Mouse (Mus musculus) embryonic facial prominence, embryonic 10.5 days (tissue): ENCODE measurements around the gene Yju2. TPM values are rescaled to one million over a fixed set of nuclear protein-coding genes. Genes with fewer than 3 reads are reported as not detected.
A peak's percentile ranks its signal among the peaks of the same experiment; 100 is the strongest.

Experiments used
- DNase-seq: peaks from one replicate; pipeline ENCODE4 v3.0.0-alpha.2; 2017; ENCODE audit warnings: low spot score
- H3K27ac ChIP-seq: fragments of 300-500 bp; sonication (generic); replicated peaks from 2 replicates; pipeline ENCODE4 v1.5.1; 2016; ENCODE audit warnings: mild to moderate bottlenecking
- H3K27me3 ChIP-seq: fragments of 300-500 bp; sonication (generic); replicated peaks from 2 replicates; pipeline ENCODE4 v1.6.1; 2016; ENCODE audit warnings: low read depth, mild to moderate bottlenecking; ENCODE audit not compliant: poor library complexity, severe bottlenecking
- H3K36me3 ChIP-seq: fragments of 300-500 bp; sonication (generic); replicated peaks from 2 replicates; pipeline ENCODE4 v1.6.1; 2016; ENCODE audit warnings: mild to moderate bottlenecking, moderate library complexity
- H3K4me1 ChIP-seq: fragments of 300-500 bp; sonication (generic); 2 replicates; pipeline ENCODE4 v1.6.1; 2016
- H3K4me3 ChIP-seq: fragments of 300-500 bp; sonication (generic); 2 replicates; pipeline ENCODE4 v1.5.1; 2016; ENCODE audit warnings: mild to moderate bottlenecking, moderate library complexity
- H3K9me3 ChIP-seq: fragments of 300-500 bp; sonication (generic); 2 replicates; pipeline ENCODE4 v1.6.1; 2016; ENCODE audit warnings: mild to moderate bottlenecking
- WGBS: fragments of 180-500 bp; shearing (Covaris S2); methylation state at CpG from one replicate; pipeline ENCODE4 v1.1.7; 2016; 5-methylcytosine and 5-hydroxymethylcytosine counted together
- polyA plus RNA-seq: library from polyadenylated mRNA; unstranded; fragments of >200 nt; fragmentation: Nextera tagmentation; extraction: Ambion mirVana; gene quantifications from 2 replicates; pipeline ENCODE4 v1.2.1, GENCODE M21; 2016

The Yju2 gene
- polyA plus RNA-seq, 1 experiment from 2014 or later: 28.7 TPM

DNA sequence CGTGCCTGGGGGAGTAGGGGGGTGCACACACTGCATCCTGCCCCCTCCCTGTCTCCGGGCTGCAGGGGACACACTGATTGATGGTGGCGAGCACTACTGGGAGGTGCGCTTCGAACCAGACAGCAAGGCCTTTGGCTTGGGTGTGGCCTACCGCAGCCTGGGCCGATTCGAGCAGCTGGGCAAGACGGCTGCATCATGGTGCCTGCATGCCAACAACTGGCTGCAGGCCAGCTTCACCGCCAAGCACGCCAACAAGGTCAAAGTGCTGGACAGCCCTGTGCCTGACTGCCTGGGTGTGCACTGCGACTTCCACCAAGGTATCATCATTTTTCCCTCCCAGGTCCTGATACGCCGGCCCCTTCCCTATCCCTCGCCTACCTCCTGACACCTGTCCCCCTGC lies 37.1 kb downstream of the Yju2 start:
- 92% methylated on average over 15 of the region's 15 CpGs for WGBS
- peaks cover 17% of the 10 kb centered on the region for H3K27me3 ChIP-seq
- no peak overlapping the region for H3K27ac ChIP-seq
- H3K4me3 ChIP-seq: no peak overlapping the region
- peaks cover 62% of the 10 kb centered on the region for H3K36me3 ChIP-seq
- no peaks in the 10 kb centered on the region for H3K9me3 ChIP-seq
- H3K4me1 ChIP-seq: peaks cover 11% of the 10 kb centered on the region
- no peak for DNase-seq

DNA sequence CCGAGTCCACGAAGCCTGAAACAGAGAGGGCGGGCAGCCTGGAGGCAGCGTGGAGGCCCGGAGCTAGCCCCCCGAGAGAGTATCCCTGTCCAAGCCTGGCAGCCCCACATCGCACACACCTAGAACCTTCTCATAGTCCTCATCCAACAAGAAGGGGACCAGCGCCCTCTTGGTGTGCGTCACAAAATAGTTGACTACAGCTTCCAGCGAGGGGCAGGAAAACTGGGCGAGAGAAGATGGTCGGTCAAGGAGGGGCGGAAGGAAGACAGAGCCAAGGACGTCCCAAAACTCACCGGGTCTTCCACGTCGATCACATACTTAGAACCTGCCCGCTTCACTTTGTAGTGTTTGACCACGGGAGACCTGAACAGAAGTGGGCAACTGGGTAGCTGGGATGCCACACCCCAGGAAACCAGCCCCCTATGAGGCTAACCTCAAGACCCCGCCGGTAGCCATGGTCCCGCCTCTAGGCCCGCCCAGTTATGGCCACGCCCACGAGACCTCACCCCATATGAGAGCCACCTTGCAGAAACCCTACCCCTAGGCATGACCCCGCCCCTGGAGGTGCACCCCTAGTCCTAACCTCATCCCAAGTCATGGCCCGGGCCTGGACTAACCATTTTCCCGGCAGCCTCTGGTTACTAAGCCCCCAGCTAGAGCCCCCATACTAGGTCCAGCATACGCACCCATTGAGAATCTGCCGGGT lies 41.0 kb downstream of the Yju2 start:
- peaks cover 11% of the 10 kb centered on the region for H3K4me1 ChIP-seq
- no peak overlapping the region for H3K27ac ChIP-seq
- DNase-seq: peak; percentile 58
- no peaks in the 10 kb centered on the region for H3K9me3 ChIP-seq
- peaks cover 27% of the 10 kb centered on the region for H3K36me3 ChIP-seq
- H3K4me3 ChIP-seq: peak overlapping the region; percentile 50
- peaks cover 31% of the 10 kb centered on the region for H3K27me3 ChIP-seq
- WGBS: 5% methylated on average over 30 of the region's 30 CpGs

DNA sequence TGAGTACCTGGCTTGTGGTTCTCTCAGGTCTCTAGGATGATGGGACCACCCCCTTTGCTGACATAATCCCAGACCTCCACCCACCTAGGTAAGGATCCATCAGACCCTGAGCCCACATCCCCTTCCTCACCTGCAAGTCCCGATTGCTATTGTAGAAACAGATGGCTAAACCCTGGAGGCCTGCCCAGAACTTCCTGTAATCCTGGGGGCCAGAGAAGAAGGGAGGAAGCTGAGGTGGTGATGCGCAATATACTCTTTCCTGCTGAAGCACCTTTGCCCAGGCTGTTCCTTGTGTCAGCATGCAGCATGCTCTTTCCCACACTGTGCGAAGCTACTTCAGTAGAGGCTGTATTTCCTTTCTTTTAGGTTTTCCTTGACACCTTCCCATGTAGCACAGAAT lies 44.1 kb downstream of the Yju2 start:
- H3K27ac ChIP-seq: no peak overlapping the region
- 86% methylated on average over 3 of the region's 3 CpGs for WGBS
- peaks cover 28% of the 10 kb centered on the region for H3K4me1 ChIP-seq
- H3K36me3 ChIP-seq: no peaks in the 10 kb centered on the region; the same call in 1 of the 2 replicates
- H3K27me3 ChIP-seq: peaks cover 37% of the 10 kb centered on the region
- H3K9me3 ChIP-seq: no peaks in the 10 kb centered on the region
- no peak for DNase-seq
- H3K4me3 ChIP-seq: no peak overlapping the region

DNA sequence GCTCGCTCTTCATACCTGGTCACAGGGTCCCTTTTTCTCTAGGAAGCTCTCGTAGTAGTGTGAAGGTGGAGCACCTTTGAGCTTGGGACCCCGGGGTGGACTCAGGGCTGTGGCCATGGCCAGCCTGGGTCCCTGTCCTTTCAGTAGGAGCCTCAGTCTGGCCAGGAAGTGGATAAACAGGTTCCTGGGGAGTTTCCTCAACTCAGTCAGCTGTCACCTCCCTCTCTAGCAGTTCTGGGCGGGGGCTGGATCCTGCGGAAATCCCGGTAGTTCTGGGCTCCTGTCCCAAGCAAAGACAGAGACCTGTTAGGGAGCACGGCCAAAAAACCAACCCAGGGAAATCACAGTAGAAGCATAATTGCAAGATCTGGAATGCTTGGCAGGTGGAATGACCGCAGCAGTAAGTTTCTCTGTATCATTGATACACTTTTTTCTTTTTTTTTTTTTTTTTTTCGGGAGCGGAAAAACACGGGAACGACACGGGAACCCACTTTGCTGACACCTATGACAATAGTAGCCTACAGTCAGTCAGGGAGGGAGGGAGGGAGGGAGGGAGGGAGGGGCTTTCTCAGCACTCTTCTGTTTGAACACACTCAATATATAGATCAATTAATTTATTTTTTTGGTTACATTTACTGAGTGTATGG lies 46.6 kb downstream of the Yju2 start, which contains the start of the genes Stap2 and Mpnd:
Gene Stap2, minus strand, starts transcription at position 170 of the 647 bp plus-strand sequence.
Gene Mpnd, plus strand, starts transcription at position 297 of the 647 bp plus-strand sequence.
- Histone ChIP-seq H3K9me3 (no peaks in the 10 kb centered on the region), H3K36me3 (no peaks in the 10 kb centered on the region), H3K27me3 (peaks cover 24% of the 10 kb centered on the region), H3K27ac (no peak within 1 kb of the TSS), H3K4me1 (peaks cover 33% of the 10 kb centered on the region), H3K4me3 (0 out of 2 replicates have a peak within 1 kb of the TSS, but pooled peaks have one; percentile 0)
- 46% methylated on average over 13 of the region's 13 CpGs for WGBS
- peak; percentile 65 for DNase-seq

DNA sequence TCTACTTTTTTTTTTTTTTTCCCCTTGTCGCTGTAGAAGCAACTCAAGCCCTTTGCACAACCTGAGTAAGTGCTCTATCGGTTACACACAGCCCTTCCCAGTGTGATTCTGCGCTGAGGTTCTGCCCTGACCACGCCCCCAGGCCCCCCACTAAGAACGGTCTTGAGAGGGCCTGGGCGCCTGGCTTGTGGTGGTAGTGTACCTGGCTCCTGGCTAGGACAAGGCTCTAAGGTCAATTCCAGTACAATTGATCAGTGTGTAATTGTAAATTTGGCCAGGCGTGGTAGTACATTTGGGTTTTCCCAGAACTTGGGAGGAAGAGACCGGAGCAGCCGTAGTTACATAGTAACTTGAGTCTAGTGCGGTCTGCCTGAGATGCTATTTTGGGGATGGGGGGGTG lies 48.1 kb downstream of the Yju2 start:
- peak overlapping the region; percentile 92 for H3K27ac ChIP-seq
- H3K9me3 ChIP-seq: no peaks in the 10 kb centered on the region
- WGBS: 48% methylated on average over 10 of the region's 10 CpGs

DNA sequence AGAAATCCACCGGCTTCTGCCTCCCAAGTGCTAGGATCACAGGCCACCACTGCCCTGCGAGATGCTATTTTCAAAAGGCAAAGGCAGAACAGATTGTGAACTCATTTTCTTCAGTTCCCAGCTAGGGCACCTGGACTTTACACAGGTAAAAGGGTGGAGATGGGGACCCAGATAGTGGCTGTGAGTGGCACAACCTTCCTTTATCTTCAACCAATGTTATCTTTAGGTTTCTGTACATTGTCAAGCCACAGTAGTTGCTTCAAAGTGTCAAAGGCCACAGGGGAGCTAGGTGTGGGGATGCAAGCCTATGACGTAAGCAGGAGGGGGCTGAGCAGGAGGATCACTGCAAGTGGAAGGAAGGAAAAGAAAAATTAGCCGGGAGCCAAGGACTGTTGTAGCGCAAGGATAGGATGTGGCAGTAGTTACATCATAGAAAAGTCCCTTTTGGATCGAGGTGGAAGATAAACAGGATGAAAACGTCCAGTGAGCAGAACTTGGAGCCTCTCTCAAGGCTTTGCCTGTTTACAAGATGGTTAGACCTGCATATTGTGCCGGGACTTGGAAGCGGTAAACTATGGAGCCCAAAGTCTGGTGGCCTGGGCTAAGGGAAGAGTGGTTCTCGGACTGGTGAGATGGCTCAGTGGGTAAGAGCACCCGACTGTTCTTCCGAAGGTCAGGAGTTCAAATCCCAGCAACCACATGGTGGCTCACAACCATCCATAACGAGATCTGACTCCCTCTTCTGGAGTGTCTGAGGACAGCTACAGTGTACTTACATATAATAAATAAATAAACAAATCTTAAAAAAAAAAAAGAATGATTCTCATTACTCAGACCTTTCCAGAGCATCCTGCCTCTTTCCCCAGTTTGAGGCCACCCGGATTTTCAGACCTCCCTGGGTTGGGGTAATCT lies 48.8 kb downstream of the Yju2 start:
- no peaks in the 10 kb centered on the region for H3K9me3 ChIP-seq
- H3K4me1 ChIP-seq: peaks cover 42% of the 10 kb centered on the region
- H3K36me3 ChIP-seq: peaks cover 20% of the 10 kb centered on the region
- 0 out of 2 replicates have a peak, but pooled peaks cover 11% of the 10 kb centered on the region for H3K27me3 ChIP-seq
- DNase-seq: peak; percentile 46
- peak overlapping the region; percentile 92 for H3K27ac ChIP-seq
- WGBS: 28% methylated on average over 14 of the region's 14 CpGs
- peak overlapping the region; percentile 81 for H3K4me3 ChIP-seq

More for the DNA sequence above, 48.1 kb downstream of the Yju2 start:
- DNase-seq: no peak
- Histone ChIP-seq H3K4me3 (peak overlapping the region; percentile 81; the same call in 1 of the 2 replicates), H3K36me3 (peaks cover 13% of the 10 kb centered on the region), H3K4me1 (peaks cover 42% of the 10 kb centered on the region), H3K27me3 (0 out of 2 replicates have a peak, but pooled peaks cover 15% of the 10 kb centered on the region)

DNA sequence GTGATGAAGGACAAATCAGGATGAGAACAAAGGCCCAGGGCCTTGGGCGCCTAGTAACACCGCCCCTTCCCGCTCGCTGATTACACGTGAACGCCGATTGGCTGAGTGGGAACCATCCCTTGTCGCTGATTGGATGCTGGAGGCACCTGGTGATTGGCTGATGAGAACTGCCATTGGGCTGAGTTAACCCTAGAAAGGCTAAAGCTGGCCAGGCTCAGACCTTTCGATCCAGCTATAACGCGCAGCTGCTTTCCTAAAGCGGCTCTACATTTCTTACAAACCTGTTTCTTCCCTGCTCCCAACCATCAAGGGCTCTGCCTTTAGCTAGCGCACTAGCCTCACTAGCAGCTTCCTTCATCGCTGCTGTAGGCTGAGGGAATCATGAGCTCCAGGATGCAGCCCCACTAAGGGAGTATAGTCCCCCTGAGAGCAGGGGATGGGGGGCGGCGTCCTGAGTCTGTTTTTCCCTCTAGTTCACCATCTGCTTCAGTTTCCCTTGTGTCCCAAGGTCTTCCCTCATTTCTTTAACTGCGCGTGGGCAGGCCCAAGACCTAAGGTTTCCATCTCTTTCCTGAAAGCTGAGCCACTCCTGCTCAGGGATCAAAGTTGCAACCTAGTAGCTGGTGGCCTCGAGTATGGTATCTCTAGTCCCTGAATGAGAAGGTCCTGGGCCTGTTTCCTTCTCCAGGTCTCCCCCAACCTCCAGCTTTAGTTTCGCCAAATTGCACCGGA lies 49.6 kb downstream of the Yju2 start:
- H3K4me3 ChIP-seq: peak overlapping the region; percentile 81

DNA sequence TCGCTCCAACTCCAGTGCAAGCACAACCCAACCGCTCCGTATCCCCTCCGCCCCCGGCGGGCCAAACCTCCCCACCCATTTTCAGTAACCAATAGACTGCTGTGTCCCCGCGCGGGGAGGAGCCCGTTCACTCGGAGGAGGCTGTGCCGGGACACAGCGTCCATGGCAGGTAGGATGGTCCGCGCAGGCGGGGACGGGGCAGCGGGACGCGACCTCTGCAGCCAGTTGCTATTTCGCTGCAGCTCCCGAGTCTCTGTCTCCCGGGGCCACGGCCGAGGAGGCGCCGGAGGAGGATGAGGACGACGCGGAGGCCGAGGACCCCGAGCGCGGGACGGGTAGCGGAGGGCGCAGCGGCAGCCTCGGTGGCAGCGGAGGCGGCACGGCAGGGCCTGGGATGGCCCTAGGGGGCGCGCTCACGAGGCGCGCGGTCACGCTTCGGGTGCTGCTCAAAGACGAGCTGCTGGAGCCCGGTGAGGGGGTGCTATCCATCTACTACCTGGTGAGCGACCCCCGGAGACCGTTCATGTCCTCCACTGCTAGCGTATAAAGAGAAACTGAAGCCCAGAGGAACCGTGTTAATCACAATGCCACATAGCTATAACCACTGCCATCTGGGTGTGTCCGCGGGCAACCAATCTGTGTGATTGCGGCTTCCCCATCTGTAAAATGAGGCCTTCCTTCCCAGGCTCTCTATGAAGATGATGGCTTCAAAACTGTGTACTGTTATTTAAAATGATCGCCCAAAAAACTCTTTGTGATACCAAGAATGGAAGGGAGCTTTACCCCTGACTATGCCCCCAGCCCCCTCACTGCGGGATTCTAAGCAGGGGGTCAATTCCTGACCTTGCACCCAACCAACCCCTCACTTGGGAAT lies 50.4 kb downstream of the Yju2 start:
- 1% methylated on average over 62 of the region's 62 CpGs for WGBS
- Histone ChIP-seq H3K36me3 (peaks cover 36% of the 10 kb centered on the region), H3K4me3 (peak overlapping the region; percentile 81), H3K4me1 (peaks cover 42% of the 10 kb centered on the region), H3K9me3 (no peaks in the 10 kb centered on the region), H3K27ac (peak overlapping the region; percentile 92), H3K27me3 (0 out of 2 replicates have a peak, but pooled peaks cover 7% of the 10 kb centered on the region)
- peak; percentile 96 for DNase-seq

More for the DNA sequence above, 49.6 kb downstream of the Yju2 start:
- no peaks in the 10 kb centered on the region for H3K9me3 ChIP-seq
- peak; percentile 96 for DNase-seq
- peaks cover 42% of the 10 kb centered on the region for H3K4me1 ChIP-seq
- H3K36me3 ChIP-seq: peaks cover 28% of the 10 kb centered on the region
- 0 out of 2 replicates have a peak, but pooled peaks cover 7% of the 10 kb centered on the region for H3K27me3 ChIP-seq
- WGBS: under 1% methylated on average over 21 of the region's 21 CpGs
- H3K27ac ChIP-seq: peak overlapping the region; percentile 92

DNA sequence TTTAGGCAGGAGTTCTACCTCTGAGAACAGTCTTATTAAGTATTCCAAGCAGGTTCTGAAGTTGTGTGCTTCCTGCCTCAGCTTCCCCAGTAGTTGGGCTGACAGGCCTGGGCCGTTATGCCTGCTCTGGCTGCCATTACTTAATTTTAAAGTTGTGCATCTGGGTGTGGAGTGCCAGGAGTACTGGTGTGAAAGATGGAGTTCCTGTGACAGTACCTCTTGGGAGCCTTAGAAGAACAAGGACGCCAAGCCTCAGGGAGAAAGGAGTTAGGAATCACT lies 51.0 kb downstream of the Yju2 start:
- DNase-seq: no peak
- Histone ChIP-seq H3K4me3 (peak overlapping the region; percentile 81), H3K27me3 (0 out of 2 replicates have a peak, but pooled peaks cover 6% of the 10 kb centered on the region), H3K27ac (peak overlapping the region; percentile 92), H3K4me1 (peaks cover 42% of the 10 kb centered on the region), H3K36me3 (peaks cover 41% of the 10 kb centered on the region), H3K9me3 (no peaks in the 10 kb centered on the region)
- WGBS: 34% methylated on average over 2 of the region's 2 CpGs

DNA sequence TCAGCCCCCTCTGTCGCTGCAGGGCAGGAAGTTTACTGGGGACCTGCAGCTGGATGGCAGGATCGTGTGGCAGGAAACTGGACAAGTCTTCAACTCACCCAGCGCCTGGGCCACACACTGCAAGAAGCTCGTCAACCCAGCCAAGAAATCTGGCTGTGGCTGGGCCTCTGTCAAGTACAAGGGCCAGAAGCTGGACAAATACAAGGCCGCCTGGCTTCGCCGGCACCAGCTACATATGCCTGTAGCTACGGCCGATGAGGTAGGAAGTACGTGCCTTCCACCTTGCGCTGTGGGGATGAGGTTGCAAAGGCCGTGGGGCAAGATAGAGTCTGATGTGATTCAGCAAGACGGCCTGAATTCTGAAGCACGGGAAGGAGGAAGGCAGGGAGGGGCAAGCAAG lies 51.4 kb downstream of the Yju2 start:
- H3K27me3 ChIP-seq: 0 out of 2 replicates have a peak, but pooled peaks cover 3% of the 10 kb centered on the region
- H3K36me3 ChIP-seq: peaks cover 45% of the 10 kb centered on the region
- peak overlapping the region; percentile 81 for H3K4me3 ChIP-seq
- H3K9me3 ChIP-seq: no peaks in the 10 kb centered on the region
- DNase-seq: no peak
- peaks cover 40% of the 10 kb centered on the region for H3K4me1 ChIP-seq
- 0 out of 2 replicates have a peak overlapping the region, but pooled peaks have one; percentile 92 for H3K27ac ChIP-seq
- 68% methylated on average over 14 of the region's 14 CpGs for WGBS

DNA sequence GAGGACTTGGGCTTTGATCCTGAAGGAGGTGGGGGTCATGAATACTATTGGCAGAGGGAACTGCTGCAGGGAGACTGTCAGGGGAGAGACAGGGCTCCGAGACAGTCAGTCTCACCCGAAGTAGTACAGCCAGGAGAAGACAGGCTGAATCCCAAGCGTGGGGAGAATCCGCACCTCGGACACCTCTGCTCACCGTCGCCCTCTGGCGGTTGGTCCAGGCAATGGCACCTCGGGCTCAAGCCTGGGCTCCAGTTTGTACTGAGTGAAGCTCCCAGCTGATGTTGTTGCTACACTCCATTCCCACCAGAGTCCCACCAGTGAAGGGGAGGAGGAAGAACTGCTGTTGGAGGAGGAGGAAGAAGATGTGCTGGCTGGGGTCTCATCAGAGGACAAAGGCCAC lies 51.8 kb downstream of the Yju2 start:
- Histone ChIP-seq H3K36me3 (peaks cover 49% of the 10 kb centered on the region), H3K4me3 (peak overlapping the region; percentile 81), H3K27me3 (no peaks in the 10 kb centered on the region), H3K9me3 (no peaks in the 10 kb centered on the region), H3K27ac (peak overlapping the region; percentile 35; the same call in 1 of the 2 replicates), H3K4me1 (peaks cover 37% of the 10 kb centered on the region)
- DNase-seq: peak; percentile 87
- 9% methylated on average over 9 of the region's 9 CpGs for WGBS
